Mouse (Mus musculus): ENCODE data around the gene Gpr37l1. TPM values are rescaled to one million over a fixed set of nuclear protein-coding genes. Genes with fewer than 3 reads are reported as not detected.

The Gpr37l1 gene
- polyA plus RNA-seq (2017; shearing (Covaris generic)): 0.11 TPM

GRCm38 (mm10) chr1:135167435-135167834 is at the start of gene Gpr37l1:
TSS of gene Gpr37l1 (minus strand) at chr1:135167681.

GRCm38 (mm10) chr1:135146077-135146945 is 21.2 kb downstream of the Gpr37l1 start, which contains the start of gene Arl8a:
TSS of gene Arl8a (plus strand) at chr1:135146824.

GRCm38 (mm10) chr1:135132473-135132872 is 35.0 kb downstream of the Gpr37l1 start, which contains the start of gene Ptpn7:
TSS of gene Ptpn7 (plus strand) at chr1:135132700.

Other genes starting within 250 kb of the Gpr37l1 start
- 9.8 TPM for gene Ppp1r12b, start 211.7 kb downstream of the Gpr37l1 start, polyA plus RNA-seq (2017; shearing (Covaris generic))
- 7.4 TPM for gene Ube2t, start 205.1 kb downstream of the Gpr37l1 start, polyA plus RNA-seq (2017; shearing (Covaris generic))
- 0.12 TPM for gene Lgr6, start 62.4 kb downstream of the Gpr37l1 start, polyA plus RNA-seq (2017; shearing (Covaris generic))
- gene Ptpn7, start 35.0 kb downstream of the Gpr37l1 start, polyA plus RNA-seq (2017; shearing (Covaris generic)): 227 TPM
- gene Arl8a, start 20.9 kb downstream of the Gpr37l1 start, polyA plus RNA-seq (2017; shearing (Covaris generic)): 71.2 TPM
- not detected for gene Elf3, start 90.9 kb upstream of the Gpr37l1 start, polyA plus RNA-seq (2017; shearing (Covaris generic))
- 92.4 TPM for gene Rnpep, start 116.4 kb upstream of the Gpr37l1 start, polyA plus RNA-seq (2017; shearing (Covaris generic))
- gene Timm17a, start 146.1 kb upstream of the Gpr37l1 start, polyA plus RNA-seq (2017; shearing (Covaris generic)): 117 TPM
- not detected for gene Lmod1, start 157.1 kb upstream of the Gpr37l1 start, polyA plus RNA-seq (2017; shearing (Covaris generic))
- gene Shisa4, start 207.6 kb upstream of the Gpr37l1 start, polyA plus RNA-seq (2017; shearing (Covaris generic)): 0.34 TPM